Mouse (Mus musculus): Measurements from ENCODE around the gene St5. TPM values are rescaled to one million over a fixed set of nuclear protein-coding genes. Genes with fewer than 3 reads are reported as not detected.
A peak's percentile ranks its signal among the peaks of the same experiment; 100 is the strongest.

Gene St5
- polyA plus RNA-seq, 1 experiment from 2014 or later = 45.7 TPM

- Histone ChIP-seq H3K4me1 (ENCODE audit: control insufficient read depth, insufficient read depth, low read length) (peaks cover 4% of the 10 kb centered on the region), H3K36me3 (ENCODE audit: control insufficient read depth, insufficient read depth, low read length) (peaks cover 74% of the 10 kb centered on the region), H3K4me2 (ENCODE audit: low read depth, low read length) (no peak overlapping the region), H3K27me3 (replicated peaks; ENCODE audit: control insufficient read depth, insufficient read depth, low read length) (no peaks in the 10 kb centered on the region), H3K9ac (ENCODE audit: low read depth, low read length) (no peak overlapping the region), H3K9me3 (ENCODE audit: control insufficient read depth, low read length) (no peaks in the 10 kb centered on the region), H3K4me3 (ENCODE audit: low read depth, low read length) (no peak overlapping the region), H3K27ac (replicated peaks; ENCODE audit: low read depth, low read length) (no peak overlapping the region)
- ATAC-seq (ENCODE audit: low read depth) = no peak
- DNase-seq (ENCODE audit: low spot score) = no peak
- WGBS = 89% methylated on average over 4 of the region's 4 CpGs
Measured at GRCm38 (mm10) chr7:109533888-109534287, 169.5 kb downstream of the St5 start.

GRCm38 (mm10) chr7:109533129-109533528 is 170.3 kb downstream of the St5 start:
- H3K27ac ChIP-seq (replicated peaks; ENCODE audit: low read depth, low read length) = no peak overlapping the region
- no peak overlapping the region for H3K4me3 ChIP-seq (ENCODE audit: low read depth, low read length)
- peaks cover 69% of the 10 kb centered on the region for H3K36me3 ChIP-seq (ENCODE audit: control insufficient read depth, insufficient read depth, low read length)
- H3K9me3 ChIP-seq (ENCODE audit: control insufficient read depth, low read length) = no peaks in the 10 kb centered on the region
- no peaks in the 10 kb centered on the region for H3K27me3 ChIP-seq (replicated peaks; ENCODE audit: control insufficient read depth, insufficient read depth, low read length)
- 78% methylated on average over 4 of the region's 4 CpGs for WGBS
- H3K9ac ChIP-seq (ENCODE audit: low read depth, low read length) = no peak overlapping the region
- H3K4me2 ChIP-seq (ENCODE audit: low read depth, low read length) = no peak overlapping the region
- no peak for DNase-seq (ENCODE audit: low spot score)
- ATAC-seq (ENCODE audit: low read depth) = no peak
- H3K4me1 ChIP-seq (ENCODE audit: control insufficient read depth, insufficient read depth, low read length) = peaks cover 4% of the 10 kb centered on the region

- Histone ChIP-seq H3K9ac (ENCODE audit: low read depth, low read length) (no peak overlapping the region), H3K4me3 (ENCODE audit: low read depth, low read length) (no peak overlapping the region), H3K4me1 (ENCODE audit: control insufficient read depth, insufficient read depth, low read length) (peaks cover 4% of the 10 kb centered on the region), H3K4me2 (ENCODE audit: low read depth, low read length) (no peak overlapping the region), H3K27me3 (replicated peaks; ENCODE audit: control insufficient read depth, insufficient read depth, low read length) (no peaks in the 10 kb centered on the region), H3K27ac (replicated peaks; ENCODE audit: low read depth, low read length) (no peak overlapping the region), H3K36me3 (ENCODE audit: control insufficient read depth, insufficient read depth, low read length) (peaks cover 65% of the 10 kb centered on the region), H3K9me3 (ENCODE audit: control insufficient read depth, low read length) (no peaks in the 10 kb centered on the region)
- no peak for ATAC-seq (ENCODE audit: low read depth)
- no peak for DNase-seq (ENCODE audit: low spot score)
- WGBS = 66% methylated on average over 3 of the region's 3 CpGs
Measured at GRCm38 (mm10) chr7:109532691-109533090, 170.7 kb downstream of the St5 start.

GRCm38 (mm10) chr7:109531501-109531900 is 171.9 kb downstream of the St5 start:
- H3K9ac ChIP-seq (ENCODE audit: low read depth, low read length) = no peak overlapping the region
- whole genome bisulfite sequencing = 79% methylated on average over 5 of the region's 5 CpGs
- H3K36me3 ChIP-seq (ENCODE audit: control insufficient read depth, insufficient read depth, low read length) = peaks cover 65% of the 10 kb centered on the region
- peaks cover 4% of the 10 kb centered on the region for H3K4me1 ChIP-seq (ENCODE audit: control insufficient read depth, insufficient read depth, low read length)
- H3K27ac ChIP-seq (replicated peaks; ENCODE audit: low read depth, low read length) = no peak overlapping the region
- no peaks in the 10 kb centered on the region for H3K9me3 ChIP-seq (ENCODE audit: control insufficient read depth, low read length)
- no peak overlapping the region for H3K4me2 ChIP-seq (ENCODE audit: low read depth, low read length)
- H3K4me3 ChIP-seq (ENCODE audit: low read depth, low read length) = no peak overlapping the region
- ATAC-seq (ENCODE audit: low read depth) (no peak), DNase-seq (ENCODE audit: low spot score) (no peak)
- no peaks in the 10 kb centered on the region for H3K27me3 ChIP-seq (replicated peaks; ENCODE audit: control insufficient read depth, insufficient read depth, low read length)

GRCm38 (mm10) chr7:109529741-109530140 is 173.7 kb downstream of the St5 start:
- H3K4me3 ChIP-seq (ENCODE audit: low read depth, low read length) = no peak overlapping the region
- H3K9me3 ChIP-seq (ENCODE audit: control insufficient read depth, low read length) = no peaks in the 10 kb centered on the region
- no peaks in the 10 kb centered on the region for H3K27me3 ChIP-seq (replicated peaks; ENCODE audit: control insufficient read depth, insufficient read depth, low read length)
- H3K4me1 ChIP-seq (ENCODE audit: control insufficient read depth, insufficient read depth, low read length) = no peaks in the 10 kb centered on the region
- H3K9ac ChIP-seq (ENCODE audit: low read depth, low read length) = no peak overlapping the region
- ATAC-seq (ENCODE audit: low read depth) (no peak), DNase-seq (ENCODE audit: low spot score) (no peak)
- H3K36me3 ChIP-seq (ENCODE audit: control insufficient read depth, insufficient read depth, low read length) = peaks cover 67% of the 10 kb centered on the region
- no peak overlapping the region for H3K4me2 ChIP-seq (ENCODE audit: low read depth, low read length)
- whole genome bisulfite sequencing = 89% methylated on average over 2 of the region's 2 CpGs
- no peak overlapping the region for H3K27ac ChIP-seq (replicated peaks; ENCODE audit: low read depth, low read length)

GRCm38 (mm10) chr7:109528356-109528755 is 175.0 kb downstream of the St5 start:
- Histone ChIP-seq H3K4me2 (ENCODE audit: low read depth, low read length) (no peak overlapping the region), H3K27me3 (replicated peaks; ENCODE audit: control insufficient read depth, insufficient read depth, low read length) (no peaks in the 10 kb centered on the region), H3K27ac (replicated peaks; ENCODE audit: low read depth, low read length) (no peak overlapping the region), H3K4me3 (ENCODE audit: low read depth, low read length) (no peak overlapping the region), H3K9me3 (ENCODE audit: control insufficient read depth, low read length) (no peaks in the 10 kb centered on the region), H3K9ac (ENCODE audit: low read depth, low read length) (no peak overlapping the region), H3K36me3 (ENCODE audit: control insufficient read depth, insufficient read depth, low read length) (peaks cover 69% of the 10 kb centered on the region), H3K4me1 (ENCODE audit: control insufficient read depth, insufficient read depth, low read length) (no peaks in the 10 kb centered on the region)
- 17% methylated on average over 3 of the region's 3 CpGs for WGBS
- ATAC-seq (ENCODE audit: low read depth) (peak; percentile 41; the same call in 1 of the 2 replicates), DNase-seq (ENCODE audit: low spot score) (peak; percentile 63)

- WGBS = 83% methylated on average over 2 of the region's 3 CpGs
- Histone ChIP-seq H3K27me3 (replicated peaks; ENCODE audit: control insufficient read depth, insufficient read depth, low read length) (no peaks in the 10 kb centered on the region), H3K4me2 (ENCODE audit: low read depth, low read length) (no peak overlapping the region), H3K9ac (ENCODE audit: low read depth, low read length) (no peak overlapping the region), H3K27ac (replicated peaks; ENCODE audit: low read depth, low read length) (no peak overlapping the region), H3K9me3 (ENCODE audit: control insufficient read depth, low read length) (no peaks in the 10 kb centered on the region), H3K36me3 (ENCODE audit: control insufficient read depth, insufficient read depth, low read length) (peaks cover 71% of the 10 kb centered on the region), H3K4me3 (ENCODE audit: low read depth, low read length) (no peak overlapping the region), H3K4me1 (ENCODE audit: control insufficient read depth, insufficient read depth, low read length) (no peaks in the 10 kb centered on the region)
- DNase-seq (ENCODE audit: low spot score) (no peak), ATAC-seq (ENCODE audit: low read depth) (no peak)
Measured at GRCm38 (mm10) chr7:109527536-109527935, 175.9 kb downstream of the St5 start.

- H3K27me3 ChIP-seq (replicated peaks; ENCODE audit: control insufficient read depth, insufficient read depth, low read length) = no peaks in the 10 kb centered on the region
- H3K4me3 ChIP-seq (ENCODE audit: low read depth, low read length) = no peak overlapping the region
- H3K27ac ChIP-seq (replicated peaks; ENCODE audit: low read depth, low read length) = no peak overlapping the region
- 78% methylated on average over 16 of the region's 16 CpGs for WGBS
- DNase-seq (ENCODE audit: low spot score) (no peak), ATAC-seq (ENCODE audit: low read depth) (no peak)
- peaks cover 71% of the 10 kb centered on the region for H3K36me3 ChIP-seq (ENCODE audit: control insufficient read depth, insufficient read depth, low read length)
- H3K9ac ChIP-seq (ENCODE audit: low read depth, low read length) = no peak overlapping the region
- no peaks in the 10 kb centered on the region for H3K4me1 ChIP-seq (ENCODE audit: control insufficient read depth, insufficient read depth, low read length)
- no peaks in the 10 kb centered on the region for H3K9me3 ChIP-seq (ENCODE audit: control insufficient read depth, low read length)
- no peak overlapping the region for H3K4me2 ChIP-seq (ENCODE audit: low read depth, low read length)
Measured at GRCm38 (mm10) chr7:109525740-109526663, 177.4 kb downstream of the St5 start.

- WGBS = 72% methylated on average over 3 of the region's 3 CpGs
- Histone ChIP-seq H3K36me3 (ENCODE audit: control insufficient read depth, insufficient read depth, low read length) (peaks cover 66% of the 10 kb centered on the region), H3K27ac (replicated peaks; ENCODE audit: low read depth, low read length) (peak overlapping the region; percentile 45; the same call in 1 of the 2 replicates), H3K4me3 (ENCODE audit: low read depth, low read length) (no peak overlapping the region), H3K27me3 (replicated peaks; ENCODE audit: control insufficient read depth, insufficient read depth, low read length) (no peaks in the 10 kb centered on the region), H3K9ac (ENCODE audit: low read depth, low read length) (no peak overlapping the region), H3K4me2 (ENCODE audit: low read depth, low read length) (no peak overlapping the region), H3K9me3 (ENCODE audit: control insufficient read depth, low read length) (no peaks in the 10 kb centered on the region), H3K4me1 (ENCODE audit: control insufficient read depth, insufficient read depth, low read length) (peaks cover 6% of the 10 kb centered on the region; the same call in 1 of the 2 replicates)
- ATAC-seq (ENCODE audit: low read depth) (no peak), DNase-seq (ENCODE audit: low spot score) (no peak)
Measured at GRCm38 (mm10) chr7:109524763-109525162, 178.6 kb downstream of the St5 start.

Data from embryonic facial prominence, embryonic 14.5 days (tissue).